Comparison of ENCODE assay signal across 14 mouse cellular contexts in genomic region chr4:106924888-106925287, GRCm38 (mm10). TPM values are rescaled to one million over a fixed set of nuclear protein-coding genes. Genes with fewer than 3 reads are reported as not detected.
A peak's percentile ranks its signal among the peaks of the same experiment; 100 is the strongest.
DNase-seq lines count a peak whose midpoint lies in the region; ATAC-seq and TF ChIP-seq lines count a peak whose summit lies in the region.
"Had no signal": no experiment of that assay in that cellular context is flagged by ENCODE, and none has a peak within 500 bp of the region (broad histone marks: within the 10 kb centered on the region; RNA-seq: fewer than 3 reads in every experiment).

No protein-coding gene starts in this region.

- H3K27ac ChIP-seq in heart, embryonic 12.5 days (ENCODE audit: poor library complexity, severe bottlenecking), result no peak overlapping the region
- H3K27ac ChIP-seq in MEL (ENCODE audit: control insufficient read depth, low read depth, low read length), result peak overlapping the region; percentile 31
- H3K27ac ChIP-seq in liver, postnatal 0 days (ENCODE audit: low read depth), result no peak overlapping the region
- H3K27ac ChIP-seq in forebrain, embryonic 15.5 days (replicated peaks), result no peak overlapping the region
- H3K27ac ChIP-seq: kidney, postnatal 0 days had no signal

- H3K9ac ChIP-seq in heart, embryonic 12.5 days, result no peak overlapping the region
- no peak overlapping the region for H3K9ac ChIP-seq in MEL (ENCODE audit: control insufficient read depth, low read depth, low read length, poor library complexity, severe bottlenecking)
- no peak overlapping the region for H3K9ac ChIP-seq in liver, postnatal 0 days (replicated peaks)
- no peak overlapping the region for H3K9ac ChIP-seq in forebrain, embryonic 15.5 days (replicated peaks)
- H3K9ac ChIP-seq: forebrain, postnatal 0 days; lung, embryonic 14.5 days had no signal

- H3K27me3 ChIP-seq in heart, embryonic 12.5 days (replicated peaks), result no peaks in the 10 kb centered on the region
- H3K27me3 ChIP-seq in MEL (ENCODE audit: control insufficient read depth in 1 of 2, insufficient read depth in 2 of 2, low read length in 2 of 2), result no peaks in the 10 kb centered on the region
- no peaks in the 10 kb centered on the region for H3K27me3 ChIP-seq in erythroblast, embryonic 14.5 days (ENCODE audit: control insufficient read depth)
- no peaks in the 10 kb centered on the region for H3K27me3 ChIP-seq in liver, postnatal 0 days (ENCODE audit: insufficient read depth, low read length)
- H3K27me3 ChIP-seq in forebrain, embryonic 15.5 days, result no peaks in the 10 kb centered on the region

- no peak for DNase-seq in heart, postnatal 14 days
- DNase-seq in MEL (ENCODE audit: low read depth, low spot score), result peak; percentile 81
- peak; percentile 34 for DNase-seq in liver, postnatal 0 days
- no peak for DNase-seq in right cerebral cortex, postnatal 14 days
- no peak for DNase-seq in layer of hippocampus, postnatal 14 days (ENCODE audit: low spot score in 2 of 2)
- DNase-seq: cerebellum, adult 8-10 months; embryo, embryonic 11 days; forebrain, postnatal 0 days; lung, embryonic 14.5 days; thymus, postnatal 25 days had no signal

- no peak for TF ChIP-seq POLR2A in MEL (IDR thresholded peaks at IDR 0.05; ENCODE audit: control insufficient read depth in 1 of 2, insufficient read depth in 1 of 2, low read depth in 1 of 2, low read length in 2 of 2, poor library complexity in 1 of 2)

- WGBS in heart, embryonic 12.5 days, result 49% methylated on average over 10 of the region's 10 CpGs
- 69% methylated on average over 10 of the region's 10 CpGs for WGBS in liver, postnatal 0 days (ENCODE audit: insufficient replicate concordance)
- WGBS in forebrain, embryonic 15.5 days, result 87% methylated on average over 10 of the region's 10 CpGs

- peaks cover 63% of the 10 kb centered on the region for H3K4me1 ChIP-seq in heart, embryonic 12.5 days (replicated peaks)
- peaks cover 12 to 38% of the 10 kb centered on the region in 2 experiments for H3K4me1 ChIP-seq in MEL (ENCODE audit: control insufficient read depth in 1 of 2, insufficient read depth in 2 of 2, low read length in 2 of 2)
- peaks cover 88% of the 10 kb centered on the region for H3K4me1 ChIP-seq in erythroblast, embryonic 14.5 days (ENCODE audit: control insufficient read depth)
- H3K4me1 ChIP-seq in liver, postnatal 0 days (ENCODE audit: insufficient read depth), result peaks cover 28% of the 10 kb centered on the region
- peaks cover 57% of the 10 kb centered on the region for H3K4me1 ChIP-seq in forebrain, embryonic 15.5 days

- ATAC-seq in heart, embryonic 12.5 days (ENCODE audit: insufficient number of reproducible peaks, low FRiP score), result peak; percentile 78
- peak; percentile 66 for ATAC-seq in liver, postnatal 0 days
- no peak for ATAC-seq in forebrain, embryonic 15.5 days (replicated peaks)
- ATAC-seq: forebrain, postnatal 0 days had no signal

- H3K79me2 ChIP-seq in MEL (ENCODE audit: control insufficient read depth, insufficient read depth, low read length, poor library complexity), result peaks cover 11% of the 10 kb centered on the region; the same call in 1 of the 2 replicates

- no peak overlapping the region for H3K4me3 ChIP-seq in heart, embryonic 12.5 days
- H3K4me3 ChIP-seq in MEL (ENCODE audit: control insufficient read depth in 1 of 2, insufficient read depth in 1 of 2, low read depth in 2 of 2, low read length in 2 of 2), result no peak overlapping the region
- H3K4me3 ChIP-seq in erythroblast, embryonic 14.5 days (replicated peaks), result peak overlapping the region; percentile 53
- H3K4me3 ChIP-seq in liver, postnatal 0 days (ENCODE audit: low read depth, low read length), result no peak overlapping the region
- no peak overlapping the region for H3K4me3 ChIP-seq in forebrain, embryonic 15.5 days

- TF ChIP-seq CTCF in MEL (IDR thresholded peaks at IDR 0.05 in 2 of 3, conservative IDR thresholded peaks at IDR 0.05 in 1 of 3; ENCODE audit: control insufficient read depth in 1 of 3, insufficient read depth in 1 of 3, low read depth in 2 of 3, low read length in 3 of 3, poor library complexity in 1 of 3, severe bottlenecking in 1 of 3), result no peak
- no peak for TF ChIP-seq CTCF in liver, postnatal 0 days (IDR thresholded peaks at IDR 0.05; ENCODE audit: low read depth)

- H3K36me3 ChIP-seq in heart, embryonic 12.5 days, result peaks cover 67% of the 10 kb centered on the region
- peaks cover 6 to 31% of the 10 kb centered on the region in 2 experiments; a peak in 3 of 4 replicates for H3K36me3 ChIP-seq in MEL (ENCODE audit: control insufficient read depth in 1 of 2, insufficient read depth in 2 of 2, low read length in 2 of 2)
- H3K36me3 ChIP-seq in erythroblast, embryonic 14.5 days (ENCODE audit: control insufficient read depth), result peaks cover 100% of the 10 kb centered on the region
- peaks cover 48% of the 10 kb centered on the region for H3K36me3 ChIP-seq in liver, postnatal 0 days (replicated peaks; ENCODE audit: insufficient read depth, low read length)
- peaks cover 44% of the 10 kb centered on the region for H3K36me3 ChIP-seq in forebrain, embryonic 15.5 days

- intact Hi-C loops in heart, postnatal 14 days (cut with DNase I), result no loop called here

- no peak for TF ChIP-seq RAD21 in MEL (IDR thresholded peaks at IDR 0.05; ENCODE audit: low read depth, low read length)

- H3K9me3 ChIP-seq in heart, embryonic 12.5 days (replicated peaks), result no peaks in the 10 kb centered on the region
- no peaks in the 10 kb centered on the region for H3K9me3 ChIP-seq in MEL (replicated peaks; ENCODE audit: insufficient read depth, low read length)
- H3K9me3 ChIP-seq in erythroblast, embryonic 14.5 days (ENCODE audit: control insufficient read depth, low read length), result no peaks in the 10 kb centered on the region
- H3K9me3 ChIP-seq in liver, postnatal 0 days (ENCODE audit: low read length), result no peaks in the 10 kb centered on the region
- H3K9me3 ChIP-seq in forebrain, embryonic 15.5 days, result no peaks in the 10 kb centered on the region

- H3K4me2 ChIP-seq in heart, embryonic 12.5 days, result no peak overlapping the region
- peak overlapping the region; percentile 39 for H3K4me2 ChIP-seq in liver, postnatal 0 days (ENCODE audit: low read depth, low read length)
- H3K4me2 ChIP-seq in forebrain, embryonic 15.5 days (replicated peaks), result no peak overlapping the region
- H3K4me2 ChIP-seq: lung, embryonic 14.5 days had no signal

- TF ChIP-seq EP300 in MEL (IDR thresholded peaks at IDR 0.05; ENCODE audit: low read depth in 1 of 2, low read length in 2 of 2), result peak in 1 of 2 experiments; percentile 35; a peak in 1 of 4 replicates
- TF ChIP-seq EP300 in liver, postnatal 0 days (IDR thresholded peaks at IDR 0.05; ENCODE audit: low read depth), result no peak

TF ChIP-seq in MEL, 35 proteins besides CTCF, POLR2A, EP300 and RAD21:
- TF ChIP-seq TCF12 (IDR thresholded peaks at IDR 0.05; ENCODE audit: low read depth, low read length), result 0 out of 2 replicates have a peak, but pooled peaks have one; percentile 7
- TF ChIP-seq GATA1 (IDR thresholded peaks at IDR 0.05; ENCODE audit: low read depth, low read length), result peak; percentile 51; the same call in 1 of the 2 replicates
- no peak for TF ChIP-seq USF2 (IDR thresholded peaks at IDR 0.05; ENCODE audit: borderline replicate concordance in 1 of 2, insufficient read depth in 1 of 2, low read depth in 1 of 2, low read length in 2 of 2)
- no peak for TF ChIP-seq CHD1 (IDR thresholded peaks at IDR 0.05; ENCODE audit: low read depth, low read length)
- 0 out of 2 replicates have a peak, but pooled peaks have one; percentile 27 for TF ChIP-seq TBP (IDR thresholded peaks at IDR 0.05; ENCODE audit: low read depth, low read length)
- TF ChIP-seq USF1 (IDR thresholded peaks at IDR 0.05; ENCODE audit: low read depth, low read length), result peak; percentile 77
- no peak for TF ChIP-seq SIN3A (IDR thresholded peaks at IDR 0.05; ENCODE audit: low read length)
- TF ChIP-seq ETS1 (IDR thresholded peaks at IDR 0.05; ENCODE audit: low read depth, low read length), result peak; percentile 25; the same call in 1 of the 2 replicates
- TF ChIP-seq NELFE (IDR thresholded peaks at IDR 0.05; ENCODE audit: low read depth, low read length), result no peak
- no peak for TF ChIP-seq ZMIZ1 (IDR thresholded peaks at IDR 0.05; ENCODE audit: low read depth, low read length)
- no peak for TF ChIP-seq MEF2A (IDR thresholded peaks at IDR 0.05; ENCODE audit: extremely low read depth, insufficient replicate concordance, low read depth, low read length, poor library complexity, severe bottlenecking)
TF ChIP-seq in MEL: peak in this region for 5.

RNA-seq across cellular contexts. Expression of gene Ssbp3, which starts 14.4 kb away (rescaled TPM):
- 101 and 105 TPM in 2 replicates for polyA plus RNA-seq in heart, embryonic 12.5 days (2016; fragmentation: Nextera tagmentation; extraction: Ambion mirVana)
- 10 to 100 TPM; 42.5 to 46.9 TPM for total RNA-seq in heart, postnatal 14 days (2021)
- total RNA-seq in MEL (2012; rRNA removed), result 28.3 and 30.5 TPM in 2 replicates
- 100 to 1,000 TPM; 116 to 242 TPM for polyA plus RNA-seq in MEL (2012; ENCODE audit: insufficient read depth in 1 of 2, insufficient read length in 2 of 2, low read depth in 1 of 2, low replicate concordance in 2 of 2, missing spikeins in 1 of 2)
- 93.7 and 94.2 TPM in 2 replicates for polyA plus RNA-seq in erythroblast, embryonic 14.5 days (2012)
- 22.8 and 26.8 TPM in 2 replicates for polyA plus RNA-seq in liver, postnatal 0 days (2015; fragmentation: Nextera tagmentation; extraction: Ambion mirVana)
- polyA plus RNA-seq in forebrain, embryonic 15.5 days (2015; fragmentation: Nextera tagmentation; extraction: Ambion mirVana), result 198 and 201 TPM in 2 replicates
- total RNA-seq in layer of hippocampus, postnatal 14 days (2021), result 100 to 1,000 TPM; 106 to 119 TPM

Comparison
In these comparisons a context has a peak if more than half of its experiments do, and no peak if none do; other contexts are left out.
1. DNase-seq: peak in MEL (single experiment) and liver, postnatal 0 days (single experiment); none in heart, postnatal 14 days (0 of 2), right cerebral cortex, postnatal 14 days (single experiment) and layer of hippocampus, postnatal 14 days (0 of 2).